Mouse (Mus musculus) ES-E14 (cell line): ENCODE measurements around the gene Olfr1395.

Source experiments
- CHD2 ChIP-seq: IDR thresholded peaks from 2 replicates; pipeline ENCODE4 v1.6.1; 2014; ENCODE audit warnings: mild to moderate bottlenecking, low read depth, low read length, inconsistent platforms
- HCFC1 ChIP-seq: IDR thresholded peaks from 2 replicates; pipeline ENCODE4 v1.6.1; 2012; ENCODE audit warnings: low read length, inconsistent platforms, borderline replicate concordance; ENCODE audit not compliant: insufficient read depth
- MAFK ChIP-seq: IDR thresholded peaks from 2 replicates; pipeline ENCODE4 v1.6.1; 2014; ENCODE audit warnings: mild to moderate bottlenecking, low read depth, low read length, inconsistent platforms; ENCODE audit not compliant: insufficient read depth
- ZNF384 ChIP-seq: IDR thresholded peaks from 2 replicates; pipeline ENCODE4 v1.6.1; 2012; ENCODE audit warnings: low read depth, low read length, inconsistent platforms

- TF ChIP-seq CHD2 = no peak
- no peak for TF ChIP-seq ZNF384
- no peak for TF ChIP-seq HCFC1
- no peak for TF ChIP-seq MAFK
Observed at GRCm38 (mm10) chr11:49183172-49183571, 41.1 kb downstream of the Olfr1395 start.
